Mouse (Mus musculus) cerebellum, adult 2 months (tissue): ENCODE measurements around the gene P3h2.

Experiments used
- CTCF ChIP-seq: fragments of 200-500 bp; IDR thresholded peaks from 2 replicates; pipeline ENCODE4 v1.5.1; 2011; ENCODE audit warnings: low read depth, mild to moderate bottlenecking, control low read depth, low read length, moderate library complexity, borderline replicate concordance; ENCODE audit not compliant: insufficient read depth
- POLR2A ChIP-seq: fragments of 200-500 bp; IDR thresholded peaks from 2 replicates; pipeline ENCODE4 v1.6.1; 2011; ENCODE audit warnings: low read length, control low read depth, borderline replicate concordance; ENCODE audit not compliant: insufficient read depth

- TF ChIP-seq CTCF (no peak), POLR2A (no peak)
Observed at GRCm38 (mm10) chr16:26047396-26047795, 58.2 kb downstream of the P3h2 start.
